Mouse (Mus musculus) G1E (cell line): ENCODE measurements around the gene Aspn. TPM values are rescaled to one million over a fixed set of nuclear protein-coding genes. Genes with fewer than 3 reads are reported as not detected.
"Not testable (repeated sequence)": the region's sequence is repeated elsewhere in the genome, so short reads cannot be mapped to it uniquely, and the experiment has no call there.

Source experiments
- ATAC-seq: 2 replicates; pipeline ENCODE4 v1.8.0; 2016; ENCODE audit warnings: mild to moderate bottlenecking; ENCODE audit not compliant: insufficient number of reproducible peaks, poor library complexity, low FRiP score, severe bottlenecking; ENCODE audit errors: extremely low read depth
- DNase-seq: peaks from one replicate; pipeline ENCODE4 v3.0.0; 2012; ENCODE audit warnings: low spot score
- H3K27me3 ChIP-seq: 2 replicates; pipeline ENCODE4 v1.6.1; 2012; ENCODE audit warnings: mild to moderate bottlenecking, low read length, inconsistent platforms; ENCODE audit not compliant: insufficient read depth
- H3K36me3 ChIP-seq: replicated peaks from 2 replicates; pipeline ENCODE3; 2012; ENCODE audit warnings: mild to moderate bottlenecking, inconsistent platforms
- H3K4me1 ChIP-seq: 2 replicates; pipeline ENCODE4 v1.6.1; 2012; ENCODE audit warnings: low read depth, low read length, inconsistent platforms, mixed read lengths; ENCODE audit not compliant: insufficient read depth
- H3K4me3 ChIP-seq: 2 replicates; pipeline ENCODE4 v1.5.1; 2012; ENCODE audit warnings: low read depth, mild to moderate bottlenecking, inconsistent platforms, low read length, moderate library complexity, mixed read lengths
- H3K9me3 ChIP-seq: replicated peaks from 2 replicates; pipeline ENCODE4 v1.6.1; 2012; ENCODE audit warnings: inconsistent platforms
- CTCF ChIP-seq: IDR thresholded peaks from 2 replicates; pipeline ENCODE4 v1.5.1; 2012; ENCODE audit warnings: low read depth, low read length, inconsistent platforms, mixed read lengths
- GATA1 ChIP-seq: IDR thresholded peaks from 2 replicates; pipeline ENCODE4 v1.6.1; 2012; ENCODE audit warnings: borderline replicate concordance, low read length, inconsistent platforms, mixed read lengths
- GATA2 ChIP-seq: IDR thresholded peaks from 2 replicates; pipeline ENCODE4 v1.6.1; 2012; ENCODE audit warnings: low read depth, low read length, inconsistent platforms, borderline replicate concordance
- POLR2AphosphoS5 ChIP-seq: IDR thresholded peaks from 2 replicates; pipeline ENCODE4 v1.6.1; 2012; ENCODE audit warnings: low read depth, low read length, inconsistent platforms; ENCODE audit not compliant: insufficient replicate concordance
- TAL1 ChIP-seq: conservative IDR thresholded peaks from 2 replicates; pipeline ENCODE4 v1.6.1; 2012; ENCODE audit warnings: low read depth, low read length, inconsistent platforms, mixed read lengths
- polyA plus RNA-seq: library from polyadenylated mRNA; stranded (reverse); fragments of >175 nt; gene quantifications from 2 replicates; pipeline ENCODE4 v1.2.3, GENCODE M21; 2012
- total RNA-seq, 2 experiments: library from RNA; stranded (forward) in 1 of 2; stranded (reverse) in 1 of 2; fragments of 200-1000 nt in 1 of 2; fragments of >200 nt in 1 of 2; fragmentation: Nextera tagmentation in 1 of 2; gene quantifications; 2 replicates each; pipeline ENCODE4 v1.2.3; 2014 to 2017

Gene Aspn
- total and polyA plus RNA-seq, 3 experiments, result not detected

DNA sequence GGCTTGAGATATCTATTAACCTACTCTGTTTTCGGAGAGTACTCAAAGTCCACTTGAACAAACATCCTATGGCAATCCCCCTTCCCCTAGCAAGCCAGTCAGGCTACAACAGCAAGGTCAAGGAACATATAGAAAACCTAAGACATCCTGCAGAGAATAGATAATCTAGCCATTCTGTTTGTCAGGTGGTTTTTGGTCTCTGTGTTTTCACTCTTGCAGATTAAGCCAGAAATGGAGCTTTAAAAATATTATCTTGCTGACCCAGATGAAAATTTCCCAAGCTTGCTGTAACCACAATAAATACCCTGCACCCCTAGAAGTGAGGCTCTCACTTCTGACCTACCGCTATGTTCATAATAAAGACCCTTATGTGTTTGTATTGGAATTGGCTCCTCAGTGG is 27.2 kb downstream of the Aspn start:
- H3K9me3 ChIP-seq, result no peaks in the 10 kb centered on the region
- no peak for TF ChIP-seq CTCF
- peak; percentile 94 for TF ChIP-seq TAL1
- no peak for TF ChIP-seq GATA1
- TF ChIP-seq GATA2, result no peak
- no peak overlapping the region; the same call in 1 of the 2 replicates for H3K4me3 ChIP-seq
- no peaks in the 10 kb centered on the region for H3K27me3 ChIP-seq
- peaks cover 28% of the 10 kb centered on the region for H3K4me1 ChIP-seq
- ATAC-seq, result peak; percentile 84
- H3K36me3 ChIP-seq, result no peaks in the 10 kb centered on the region
- no peak for DNase-seq

DNA sequence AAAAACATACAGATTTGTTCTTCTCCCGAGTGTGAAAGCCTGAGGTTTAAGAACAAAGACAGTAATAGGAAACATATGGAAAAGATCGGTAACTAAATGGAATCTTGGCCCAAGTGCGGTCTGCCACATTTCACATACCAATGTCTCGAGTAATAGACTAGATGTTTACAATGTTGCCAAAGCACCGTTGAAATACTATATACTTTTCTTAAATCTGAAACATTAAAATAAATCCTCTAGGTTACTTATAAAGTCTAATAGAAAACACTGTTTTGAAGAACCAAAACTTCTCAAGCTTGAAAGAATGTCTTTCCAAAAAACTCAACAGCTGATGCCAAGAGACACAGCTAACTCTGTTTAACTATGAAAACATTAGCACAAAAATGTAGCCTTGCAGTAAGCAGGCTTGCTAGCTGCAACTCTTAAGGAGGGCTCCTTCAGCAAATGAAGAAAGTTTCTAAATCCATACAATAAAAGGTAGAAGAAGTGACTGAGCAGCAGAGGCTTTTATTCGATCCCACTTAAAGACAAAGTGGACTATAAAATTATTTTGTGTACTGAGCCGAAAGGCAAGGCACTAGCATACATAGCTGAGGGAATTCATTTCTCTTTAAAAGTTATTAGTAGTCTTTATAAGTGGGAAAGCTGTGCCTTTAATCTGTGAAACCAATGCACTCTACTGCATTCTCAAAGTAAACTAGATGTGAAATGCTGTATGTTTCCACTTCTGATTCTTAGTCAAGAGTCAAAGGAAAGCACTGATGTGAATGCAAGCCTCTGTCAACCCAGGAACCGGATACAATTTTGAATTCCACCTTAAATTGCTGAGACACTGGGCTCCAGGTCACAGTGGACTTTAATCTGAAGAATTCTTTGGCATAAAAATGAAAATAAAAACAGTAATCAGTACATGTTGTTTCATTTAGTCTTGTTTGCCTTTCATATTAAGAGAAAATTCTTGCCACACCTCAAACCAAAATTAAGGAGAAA is 37.6 kb downstream of the Aspn start, which contains the start of gene Omd:
Gene Omd, plus strand, starts transcription at position 922 of the 990 bp plus-strand sequence.
- DNase-seq (no peak), ATAC-seq (no peak)
- no peak for TF ChIP-seq POLR2AphosphoS5
- no peak for TF ChIP-seq CTCF
- no peak for TF ChIP-seq GATA2
- TF ChIP-seq GATA1, result no peak
- no peak for TF ChIP-seq TAL1
- H3K36me3 ChIP-seq, result peaks cover 6% of the 10 kb centered on the region
- H3K9me3 ChIP-seq, result no peaks in the 10 kb centered on the region
- H3K4me1 ChIP-seq, result no peaks in the 10 kb centered on the region; the same call in 1 of the 2 replicates
- H3K27me3 ChIP-seq, result no peaks in the 10 kb centered on the region
- no peak within 1 kb of the TSS for H3K4me3 ChIP-seq

DNA sequence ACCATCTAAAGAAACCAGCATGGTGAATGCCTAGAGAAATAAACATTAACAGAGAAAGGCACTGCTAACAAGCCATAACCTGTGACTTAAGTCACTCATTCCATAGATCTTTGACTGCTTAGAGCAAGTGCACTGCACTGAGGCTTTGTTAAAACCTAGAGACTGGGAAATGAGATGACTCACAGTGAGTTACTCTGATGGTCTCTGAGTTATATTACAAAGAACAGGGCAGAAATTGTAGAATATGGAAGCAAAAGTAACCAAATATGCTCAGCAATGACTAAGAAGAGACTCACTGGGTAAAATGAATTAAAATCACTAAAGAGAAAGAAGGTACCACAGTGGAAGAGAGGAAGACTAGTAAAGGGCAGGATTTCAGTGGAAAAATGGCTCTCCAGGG is 39.6 kb downstream of the Aspn start:
- H3K27me3 ChIP-seq, result no peaks in the 10 kb centered on the region
- no peak for ATAC-seq
- H3K4me1 ChIP-seq, result no peaks in the 10 kb centered on the region
- no peak overlapping the region for H3K4me3 ChIP-seq
- no peak for DNase-seq
- TF ChIP-seq TAL1 (no peak), CTCF (no peak), GATA2 (no peak), GATA1 (no peak), POLR2AphosphoS5 (no peak)
- peaks cover 6% of the 10 kb centered on the region for H3K36me3 ChIP-seq
- no peaks in the 10 kb centered on the region for H3K9me3 ChIP-seq

DNA sequence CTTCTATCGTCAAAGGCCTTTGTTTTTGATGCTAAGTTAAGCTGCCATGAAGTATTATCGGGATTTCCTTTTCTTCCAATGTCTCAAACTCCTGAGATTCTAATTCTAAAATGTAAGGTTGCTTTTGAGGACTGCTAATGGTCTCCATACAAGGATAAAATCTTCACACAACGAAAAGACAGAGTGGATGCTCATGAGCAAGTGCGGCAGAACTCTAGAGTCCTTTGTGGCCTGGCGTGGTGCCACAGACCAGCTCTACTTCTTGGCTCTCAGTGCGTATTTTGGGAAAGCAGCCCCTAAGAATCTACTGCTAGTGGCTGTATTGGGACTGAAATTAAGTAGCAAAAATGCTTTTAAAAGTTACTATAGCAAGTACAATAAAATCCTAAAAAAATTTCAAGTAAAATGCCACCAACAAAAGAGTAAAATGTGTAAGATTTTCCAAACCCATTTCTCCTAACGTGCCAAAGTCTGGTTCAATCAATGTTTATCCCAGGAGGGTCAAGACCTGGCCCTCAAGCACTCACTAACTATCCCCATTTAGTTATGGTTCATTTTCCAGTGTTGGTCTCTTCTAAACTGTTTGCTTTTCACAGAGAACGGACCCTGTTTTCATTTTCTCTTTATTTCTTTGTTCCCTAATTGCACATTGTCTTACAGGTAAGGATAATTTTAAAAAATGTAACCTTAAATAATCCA is 40.2 kb downstream of the Aspn start:
- H3K4me3 ChIP-seq, result no peak overlapping the region
- DNase-seq, result no peak
- ATAC-seq, result no peak

DNA sequence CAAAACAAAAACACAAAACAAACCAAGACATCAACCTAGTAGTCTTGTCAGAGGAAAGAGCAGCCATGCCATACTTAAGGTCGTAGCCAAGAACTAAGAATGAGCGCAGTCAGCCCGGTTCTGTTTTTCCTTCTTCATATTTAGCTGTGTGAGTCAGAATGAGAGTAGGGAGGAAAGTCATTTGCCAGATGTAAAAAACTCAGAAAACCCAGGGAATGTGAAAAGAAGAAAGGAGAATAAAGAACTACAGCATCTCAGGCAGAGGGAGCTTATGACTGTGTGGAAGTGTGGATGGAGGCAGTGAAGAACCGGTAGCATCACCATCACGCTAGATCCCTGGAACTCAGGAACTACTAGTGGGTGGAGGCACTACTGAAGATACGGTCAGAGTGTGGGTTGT is 41.8 kb downstream of the Aspn start:
- no peak for ATAC-seq

More for the DNA sequence above, 40.2 kb downstream of the Aspn start:
- Histone ChIP-seq H3K27me3 (no peaks in the 10 kb centered on the region), H3K9me3 (no peaks in the 10 kb centered on the region), H3K36me3 (peaks cover 3% of the 10 kb centered on the region), H3K4me1 (no peaks in the 10 kb centered on the region)
- TF ChIP-seq CTCF (no peak), GATA2 (no peak), GATA1 (no peak), POLR2AphosphoS5 (no peak), TAL1 (no peak)

DNA sequence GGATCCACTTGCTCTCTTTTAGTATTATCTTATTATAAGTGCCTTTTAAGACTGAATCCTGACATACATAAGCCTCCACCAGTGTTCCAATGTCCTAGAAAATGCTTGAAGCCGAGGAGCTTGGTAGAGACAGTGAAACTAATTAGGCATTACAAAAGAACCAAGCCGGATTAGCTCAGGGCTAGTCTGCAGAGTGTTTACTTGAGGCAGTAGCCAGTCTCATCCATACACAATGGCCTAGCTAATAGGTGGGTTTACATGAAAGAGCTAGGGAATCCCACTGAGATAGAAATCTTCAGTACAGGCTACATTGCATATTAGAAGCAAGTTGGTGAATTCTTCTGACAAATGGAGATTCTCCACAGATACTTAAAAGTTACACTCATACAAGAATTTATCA is 58.3 kb downstream of the Aspn start:
- H3K27me3 ChIP-seq, H3K4me3 ChIP-seq, ATAC-seq, H3K4me1 ChIP-seq, H3K9me3 ChIP-seq, H3K36me3 ChIP-seq, DNase-seq: not testable (repeated sequence)

More for the DNA sequence above, 41.8 kb downstream of the Aspn start:
- no peaks in the 10 kb centered on the region for H3K9me3 ChIP-seq
- no peaks in the 10 kb centered on the region for H3K4me1 ChIP-seq
- no peak for DNase-seq
- no peak overlapping the region for H3K4me3 ChIP-seq
- H3K27me3 ChIP-seq, result no peaks in the 10 kb centered on the region
- TF ChIP-seq POLR2AphosphoS5 (no peak), CTCF (no peak)
- H3K36me3 ChIP-seq, result no peaks in the 10 kb centered on the region
